Mouse (Mus musculus): ENCODE data around the gene Cdk18.

- TF ChIP-seq CTCF (IDR thresholded peaks at IDR 0.05; ENCODE audit: control insufficient read depth, insufficient read depth, insufficient read length) (no peak), CEBPB (IDR thresholded peaks at IDR 0.05; ENCODE audit: low read depth) (no peak), USF1 (IDR thresholded peaks at IDR 0.05; ENCODE audit: low read depth) (peak; percentile 50), MYOG (IDR thresholded peaks at IDR 0.05; ENCODE audit: control insufficient read depth, extremely low read depth, insufficient read length) (no peak), MYOD1 (IDR thresholded peaks at IDR 0.05; ENCODE audit: control insufficient read depth, insufficient read length, low read depth) (no peak)
Observed at GRCm38 (mm10) chr1:132113098-132113497, 26.4 kb downstream of the Cdk18 start.

Data from C2C12 (cell line).